Mouse (Mus musculus) embryonic facial prominence, embryonic 14.5 days (tissue): Measurements from ENCODE around the gene Card11. TPM values are rescaled to one million over a fixed set of nuclear protein-coding genes. Genes with fewer than 3 reads are reported as not detected.

Experiments
- ATAC-seq: fragments of 200-750 bp; cut with Nextera tagmentation; 2 replicates; pipeline ENCODE4 v1.8.0; 2017; ENCODE audit warnings: low read depth, moderate number of reproducible peaks, moderate TSS enrichment
- DNase-seq: peaks from one replicate; pipeline ENCODE4 v3.0.0-alpha.2; 2015; ENCODE audit warnings: low spot score
- H3K27ac ChIP-seq: fragments of 300-500 bp; sonication (generic); replicated peaks from 2 replicates; pipeline ENCODE4 v1.5.1; 2014; ENCODE audit warnings: low read depth, mild to moderate bottlenecking, low read length, moderate library complexity
- H3K27me3 ChIP-seq: fragments of 300-500 bp; sonication (generic); replicated peaks from 2 replicates; pipeline ENCODE4 v1.6.1; 2014; ENCODE audit warnings: low read length; ENCODE audit not compliant: control insufficient read depth, insufficient read depth
- H3K36me3 ChIP-seq: fragments of 300-500 bp; sonication (generic); 2 replicates; pipeline ENCODE4 v1.6.1; 2014; ENCODE audit warnings: low read length, mixed read lengths; ENCODE audit not compliant: control insufficient read depth, insufficient read depth
- H3K4me1 ChIP-seq: fragments of 300-500 bp; sonication (generic); 2 replicates; pipeline ENCODE4 v1.6.1; 2014; ENCODE audit warnings: antibody characterized with exemption, low read length; ENCODE audit not compliant: control insufficient read depth, insufficient read depth
- H3K4me2 ChIP-seq: fragments of 300-500 bp; sonication (generic); 2 replicates; pipeline ENCODE4 v1.6.1; 2014; ENCODE audit warnings: low read depth, mild to moderate bottlenecking, low read length, moderate library complexity, mixed read lengths
- H3K4me3 ChIP-seq: fragments of 300-500 bp; sonication (generic); 2 replicates; pipeline ENCODE4 v1.5.1; 2014; ENCODE audit warnings: low read depth, mild to moderate bottlenecking, low read length
- H3K9ac ChIP-seq: fragments of 300-500 bp; sonication (generic); 2 replicates; pipeline ENCODE4 v1.6.1; 2014; ENCODE audit warnings: low read depth, mild to moderate bottlenecking, low read length, moderate library complexity, mixed read lengths
- H3K9me3 ChIP-seq: fragments of 300-500 bp; sonication (generic); 2 replicates; pipeline ENCODE4 v1.6.1; 2016; ENCODE audit warnings: low read length; ENCODE audit not compliant: control insufficient read depth
- WGBS: fragments of 180-500 bp; shearing (Covaris S2); extraction: QIAGEN DNeasy Blood & Tissue Kit; methylation state at CpG from one replicate; pipeline ENCODE4 v1.1.7; 2014; 5-methylcytosine and 5-hydroxymethylcytosine counted together
- polyA plus RNA-seq: library from polyadenylated mRNA; unstranded; fragments of >200 nt; fragmentation: Nextera tagmentation; extraction: Ambion mirVana; gene quantifications from 2 replicates; pipeline ENCODE4 v1.2.1, GENCODE M21; 2014

The Card11 gene
- polyA plus RNA-seq = 0.10 and 0.45 TPM in 2 replicates

DNA sequence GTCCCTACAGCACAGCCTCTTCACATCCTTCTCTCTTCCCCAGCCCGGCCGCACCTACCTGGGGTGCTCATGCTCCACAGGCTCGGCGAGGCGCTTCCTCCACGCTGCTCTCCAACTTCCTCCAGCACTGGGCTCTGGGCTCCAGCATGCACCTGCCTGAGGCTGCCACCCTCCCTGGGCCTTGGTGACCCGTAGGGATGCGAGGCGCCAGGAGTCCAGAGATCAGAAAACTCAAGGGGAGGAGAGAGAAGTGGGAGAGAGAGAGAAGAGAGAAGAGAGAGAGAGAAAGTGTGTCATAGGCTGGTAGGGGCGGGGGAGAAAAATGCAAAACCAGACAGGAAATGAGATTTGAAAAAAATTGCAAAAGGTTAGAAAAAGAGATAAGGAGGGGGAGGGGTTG lies at the start of gene Card11:
TSS of gene Card11 (minus strand) at position 234 of the 400 bp plus-strand sequence.
- Histone ChIP-seq H3K4me2 (no peak within 1 kb of the TSS), H3K4me1 (no peaks in the 10 kb centered on the region), H3K36me3 (no peaks in the 10 kb centered on the region), H3K9me3 (no peaks in the 10 kb centered on the region), H3K27ac (no peak within 1 kb of the TSS), H3K27me3 (no peaks in the 10 kb centered on the region), H3K4me3 (no peak within 1 kb of the TSS), H3K9ac (no peak within 1 kb of the TSS)
- 65% methylated on average over 10 of the region's 10 CpGs for WGBS
- ATAC-seq (no peak), DNase-seq (no peak)

DNA sequence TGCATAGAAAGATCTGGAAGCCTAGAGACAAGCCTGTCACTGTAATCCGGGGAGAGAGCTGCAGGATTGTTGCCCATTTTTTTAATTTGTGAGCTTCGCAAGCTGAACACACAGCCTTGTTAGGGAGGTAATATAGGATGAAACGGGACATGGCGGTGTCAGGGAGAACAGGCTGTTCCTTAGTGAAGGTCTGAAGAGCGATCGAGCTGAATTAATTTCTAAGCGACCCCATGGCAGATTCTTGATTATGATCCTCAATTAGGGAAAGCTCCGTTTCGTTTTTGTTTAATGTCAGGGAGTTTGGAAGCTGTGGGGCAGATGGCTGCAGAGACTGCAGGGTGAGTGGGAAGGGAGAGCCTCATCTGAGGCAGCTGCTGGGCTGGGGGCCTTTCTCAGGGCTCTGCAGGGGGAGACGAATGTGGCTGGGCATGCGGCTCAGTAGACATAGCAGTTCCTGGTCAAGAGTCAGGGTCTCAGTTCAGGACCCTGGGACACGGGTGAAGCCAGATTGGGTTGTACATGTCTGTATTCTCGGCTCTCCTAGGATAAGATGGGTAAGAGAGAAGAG lies 47.4 kb upstream of the Card11 start:
- H3K4me1 ChIP-seq = no peaks in the 10 kb centered on the region; the same call in 1 of the 2 replicates
- H3K27ac ChIP-seq = no peak overlapping the region
- peaks cover 8% of the 10 kb centered on the region for H3K9me3 ChIP-seq
- DNase-seq = peak; percentile 32
- 61% methylated on average over 13 of the region's 13 CpGs for WGBS
- no peak overlapping the region for H3K4me3 ChIP-seq
- H3K4me2 ChIP-seq = no peak overlapping the region
- no peak overlapping the region for H3K9ac ChIP-seq
- H3K27me3 ChIP-seq = no peaks in the 10 kb centered on the region
- no peak for ATAC-seq
- H3K36me3 ChIP-seq = no peaks in the 10 kb centered on the region

DNA sequence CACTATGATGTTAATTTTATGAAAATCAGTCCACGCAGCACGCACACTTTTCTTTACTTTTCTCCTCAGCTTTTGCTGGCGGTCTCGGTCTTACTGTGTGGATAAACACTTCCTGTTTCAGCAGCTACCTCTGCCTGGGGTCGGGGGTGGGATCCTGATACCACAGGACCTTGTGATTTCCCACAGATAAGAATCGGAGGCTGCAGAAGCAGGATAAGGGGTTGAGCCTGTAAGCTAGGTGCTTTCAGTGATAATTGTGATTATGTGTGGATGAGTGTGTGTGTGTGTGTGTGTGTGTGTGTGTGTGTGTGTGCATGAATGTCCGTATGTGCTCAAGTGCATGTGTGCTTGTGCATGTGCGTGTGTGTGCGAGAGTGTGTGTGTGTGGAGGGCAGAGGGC lies 44.6 kb upstream of the Card11 start:
- DNase-seq (no peak), ATAC-seq (no peak)
- WGBS = 82% methylated on average over 9 of the region's 9 CpGs

DNA sequence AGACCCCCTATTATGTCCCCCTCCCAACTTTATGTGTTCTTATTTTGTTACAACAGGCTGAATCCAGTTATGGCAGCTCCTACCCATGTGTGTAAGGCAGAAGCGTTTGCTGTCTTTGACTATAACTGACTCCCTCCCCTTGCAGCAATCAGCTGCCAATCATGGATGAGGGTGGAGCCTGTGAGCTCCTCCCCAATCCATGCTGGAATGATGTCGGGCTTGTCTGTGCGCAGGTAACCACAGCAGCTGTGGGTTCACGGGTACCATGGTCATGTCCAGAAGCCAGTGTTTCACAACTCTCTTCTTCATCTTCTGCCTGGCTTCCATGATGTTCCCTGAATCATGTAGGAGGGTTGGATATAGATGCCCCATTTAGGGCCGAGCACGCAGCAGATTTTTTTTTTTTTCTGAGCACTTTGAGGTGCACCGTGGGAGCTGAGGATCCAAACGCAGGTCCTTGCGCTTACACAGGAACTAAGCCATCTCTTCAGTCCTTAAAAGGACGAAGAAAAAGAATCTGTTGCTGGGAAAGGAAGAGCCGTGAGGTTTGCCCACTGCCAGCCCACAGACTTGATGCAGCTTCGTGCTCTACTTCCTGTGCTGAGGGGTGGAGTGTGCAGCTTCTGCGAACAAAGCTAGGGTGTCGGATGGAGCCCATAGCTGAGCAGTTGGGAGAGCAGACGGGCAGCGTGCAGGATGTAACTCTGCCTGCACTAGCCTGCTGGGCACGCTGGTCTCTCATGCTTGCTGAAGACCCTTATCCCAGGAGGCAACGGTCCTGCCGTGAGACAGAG lies 43.5 kb upstream of the Card11 start:
- Histone ChIP-seq H3K4me2 (peak overlapping the region; percentile 11; the same call in 1 of the 2 replicates), H3K27me3 (no peaks in the 10 kb centered on the region), H3K4me3 (no peak overlapping the region), H3K4me1 (no peaks in the 10 kb centered on the region; the same call in 1 of the 2 replicates), H3K9ac (no peak overlapping the region), H3K36me3 (no peaks in the 10 kb centered on the region), H3K9me3 (no peaks in the 10 kb centered on the region), H3K27ac (no peak overlapping the region)
- ATAC-seq (no peak), DNase-seq (peak; percentile 17)
- WGBS = 48% methylated on average over 19 of the region's 19 CpGs

More for the DNA sequence above, 44.6 kb upstream of the Card11 start:
- no peak overlapping the region for H3K4me2 ChIP-seq
- no peaks in the 10 kb centered on the region for H3K27me3 ChIP-seq
- H3K9ac ChIP-seq = no peak overlapping the region
- no peaks in the 10 kb centered on the region for H3K36me3 ChIP-seq
- no peaks in the 10 kb centered on the region for H3K9me3 ChIP-seq
- H3K27ac ChIP-seq = no peak overlapping the region
- no peak overlapping the region for H3K4me3 ChIP-seq
- H3K4me1 ChIP-seq = no peaks in the 10 kb centered on the region; the same call in 1 of the 2 replicates

DNA sequence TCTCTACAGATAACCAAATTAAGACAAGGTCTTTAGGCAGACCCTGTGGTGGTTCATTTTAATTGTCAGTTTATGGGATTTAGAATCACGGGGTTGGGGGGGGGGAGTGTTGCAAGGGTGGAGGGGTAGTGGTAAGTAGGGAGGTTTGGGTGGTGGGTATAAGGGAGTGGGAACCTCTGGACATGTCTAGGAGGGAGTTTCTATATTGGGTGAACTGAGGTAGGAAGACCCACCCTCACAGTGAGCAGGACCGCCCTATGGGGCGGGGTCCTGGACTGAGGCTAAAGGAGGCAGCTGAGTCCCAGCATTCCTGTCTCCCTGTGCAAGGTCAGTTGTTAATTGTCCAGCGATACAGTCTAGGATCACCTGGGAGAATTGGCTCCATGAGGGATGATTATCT lies 42.0 kb upstream of the Card11 start:
- H3K9ac ChIP-seq = no peak overlapping the region
- 82% methylated on average over 4 of the region's 4 CpGs for WGBS
- no peaks in the 10 kb centered on the region for H3K27me3 ChIP-seq
- H3K4me2 ChIP-seq = no peak overlapping the region
- ATAC-seq (no peak), DNase-seq (no peak)
- no peak overlapping the region for H3K27ac ChIP-seq
- H3K9me3 ChIP-seq = no peaks in the 10 kb centered on the region
- no peaks in the 10 kb centered on the region for H3K4me1 ChIP-seq
- no peak overlapping the region for H3K4me3 ChIP-seq
- no peaks in the 10 kb centered on the region for H3K36me3 ChIP-seq

DNA sequence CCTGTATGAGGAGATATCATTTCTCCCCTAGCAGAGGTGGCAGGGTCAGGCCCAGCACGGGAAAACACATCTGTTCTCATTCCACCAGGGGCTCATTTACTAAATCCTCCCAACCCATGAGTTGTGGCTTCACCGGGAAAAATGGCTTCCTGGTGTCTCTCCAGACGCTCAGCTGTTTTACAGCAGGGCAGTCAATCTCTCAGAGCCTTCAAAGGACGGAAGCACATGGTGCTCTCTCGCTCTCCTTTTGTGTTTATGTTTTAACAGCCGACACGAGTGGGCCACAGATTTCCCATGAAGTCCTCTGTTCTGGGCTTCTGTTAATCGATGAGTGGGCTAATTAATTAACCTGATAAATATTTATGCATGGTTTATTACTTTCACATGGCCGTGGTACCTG lies 40.5 kb upstream of the Card11 start:
- H3K9me3 ChIP-seq = no peaks in the 10 kb centered on the region
- H3K27me3 ChIP-seq = no peaks in the 10 kb centered on the region
- 48% methylated on average over 9 of the region's 9 CpGs for WGBS
- H3K36me3 ChIP-seq = no peaks in the 10 kb centered on the region
- H3K27ac ChIP-seq = no peak overlapping the region
- no peak overlapping the region for H3K4me2 ChIP-seq
- no peaks in the 10 kb centered on the region for H3K4me1 ChIP-seq
- ATAC-seq = no peak
- peak; percentile 26 for DNase-seq
- H3K9ac ChIP-seq = no peak overlapping the region
- no peak overlapping the region for H3K4me3 ChIP-seq

DNA sequence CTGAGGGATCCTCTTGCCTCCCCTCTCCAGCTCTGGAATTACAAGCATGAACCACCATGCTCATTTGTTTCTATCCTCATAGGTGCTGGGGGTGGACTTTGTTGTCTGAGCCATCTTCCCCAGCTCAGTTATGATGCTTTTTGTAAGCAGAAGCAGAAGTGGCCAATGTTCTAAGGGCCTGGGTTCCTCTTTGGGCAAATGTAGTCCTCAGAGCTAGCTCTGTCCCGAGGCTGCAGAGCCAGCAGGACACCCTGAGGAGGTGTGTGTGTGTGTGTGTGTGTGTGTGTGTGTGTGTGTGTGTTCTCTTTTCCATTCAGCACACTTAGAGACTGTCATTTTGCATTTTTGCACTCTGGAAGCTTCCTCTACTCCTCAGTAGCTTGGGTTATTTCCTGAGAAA lies 38.0 kb upstream of the Card11 start:
- ATAC-seq = no peak
- H3K4me3 ChIP-seq = no peak overlapping the region
- DNase-seq = no peak
- no peaks in the 10 kb centered on the region for H3K27me3 ChIP-seq
- H3K27ac ChIP-seq = no peak overlapping the region
- H3K9ac ChIP-seq = no peak overlapping the region
- no peak overlapping the region for H3K4me2 ChIP-seq
- no peaks in the 10 kb centered on the region for H3K36me3 ChIP-seq
- WGBS = 100% methylated on average over 1 of the region's 1 CpGs
- H3K4me1 ChIP-seq = no peaks in the 10 kb centered on the region
- no peaks in the 10 kb centered on the region for H3K9me3 ChIP-seq

DNA sequence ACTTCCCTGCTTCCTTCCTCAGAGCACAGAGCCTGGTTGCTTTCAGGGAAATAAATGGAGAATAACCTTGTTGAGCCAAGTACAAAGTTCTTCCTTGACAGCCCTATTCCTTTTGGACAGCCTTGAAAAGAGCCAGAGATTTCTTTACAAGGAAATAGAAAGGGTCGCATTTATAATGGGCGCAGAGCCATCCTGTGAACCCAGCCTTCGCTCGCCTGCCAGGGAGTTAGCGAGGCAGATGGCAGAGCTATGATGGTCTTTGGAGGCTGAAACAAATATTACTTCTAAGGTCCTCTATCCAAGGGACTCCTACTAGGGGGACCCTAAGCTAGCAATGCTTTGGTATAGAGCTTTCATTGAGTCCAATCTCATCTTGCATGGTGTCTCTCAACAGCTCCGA lies 35.0 kb upstream of the Card11 start:
- no peaks in the 10 kb centered on the region for H3K27me3 ChIP-seq
- 81% methylated on average over 6 of the region's 6 CpGs for WGBS
- ATAC-seq (no peak), DNase-seq (no peak)
- no peaks in the 10 kb centered on the region for H3K9me3 ChIP-seq
- H3K4me1 ChIP-seq = no peaks in the 10 kb centered on the region
- H3K27ac ChIP-seq = no peak overlapping the region
- H3K4me3 ChIP-seq = no peak overlapping the region
- H3K4me2 ChIP-seq = no peak overlapping the region
- H3K36me3 ChIP-seq = no peaks in the 10 kb centered on the region
- H3K9ac ChIP-seq = no peak overlapping the region

DNA sequence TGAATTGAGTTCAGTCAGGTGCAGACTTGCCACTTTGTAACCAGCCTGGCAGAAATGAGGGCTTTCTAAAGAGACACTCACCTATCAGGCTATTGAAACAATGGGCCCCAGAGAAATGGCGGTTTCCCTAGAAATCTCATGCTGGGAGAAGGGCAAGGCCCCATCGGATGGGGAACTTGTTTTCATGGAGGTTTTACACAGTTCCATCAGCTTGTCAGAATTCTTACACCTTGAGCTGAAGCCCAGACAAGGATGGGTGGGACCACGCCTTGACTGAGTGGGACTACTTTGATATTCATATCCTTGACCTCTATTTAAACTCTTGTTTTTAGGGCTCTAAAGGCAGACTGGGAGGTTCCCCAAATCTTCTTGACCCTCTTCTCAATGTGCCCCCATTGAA lies 33.9 kb upstream of the Card11 start:
- Histone ChIP-seq H3K36me3 (no peaks in the 10 kb centered on the region), H3K4me3 (no peak overlapping the region), H3K9me3 (no peaks in the 10 kb centered on the region), H3K4me1 (no peaks in the 10 kb centered on the region), H3K27me3 (no peaks in the 10 kb centered on the region), H3K27ac (no peak overlapping the region), H3K9ac (no peak overlapping the region), H3K4me2 (no peak overlapping the region)
- no peak for DNase-seq
- 75% methylated on average over 3 of the region's 3 CpGs for WGBS
- ATAC-seq = no peak
